Mouse (Mus musculus): Measurements from ENCODE around the gene Vwa2. TPM values are rescaled to one million over a fixed set of nuclear protein-coding genes. Genes with fewer than 3 reads are reported as not detected.

Vwa2 gene
- not detected in 2 replicates for total RNA-seq (2017)

- ATAC-seq (ENCODE audit: extremely low read depth, insufficient number of reproducible peaks, low FRiP score, poor library complexity, severe bottlenecking), result no peak
Observed at GRCm38 (mm10) chr19:56873816-56874600, at the start of gene Vwa2. TSS of gene Vwa2 (plus strand) at chr19:56874249.

GRCm38 (mm10) chr19:56826047-56826631 is 47.9 kb upstream of the Vwa2 start, which contains the start of gene Tdrd1:
TSS of gene Tdrd1 (plus strand) at chr19:56826209.
- no peak for ATAC-seq (ENCODE audit: extremely low read depth, insufficient number of reproducible peaks, low FRiP score, poor library complexity, severe bottlenecking)

- ATAC-seq (ENCODE audit: extremely low read depth, insufficient number of reproducible peaks, low FRiP score, poor library complexity, severe bottlenecking), result no peak
Observed at GRCm38 (mm10) chr19:56828305-56828704, 45.7 kb upstream of the Vwa2 start.

- ATAC-seq (ENCODE audit: extremely low read depth, insufficient number of reproducible peaks, low FRiP score, poor library complexity, severe bottlenecking), result no peak
Observed at GRCm38 (mm10) chr19:56829267-56829666, 44.8 kb upstream of the Vwa2 start.

GRCm38 (mm10) chr19:56830163-56830562 is 43.9 kb upstream of the Vwa2 start:
- no peak for ATAC-seq (ENCODE audit: extremely low read depth, insufficient number of reproducible peaks, low FRiP score, poor library complexity, severe bottlenecking)

- no peak for ATAC-seq (ENCODE audit: extremely low read depth, insufficient number of reproducible peaks, low FRiP score, poor library complexity, severe bottlenecking)
Observed at GRCm38 (mm10) chr19:56835340-56835739, 38.7 kb upstream of the Vwa2 start.

- ATAC-seq (ENCODE audit: extremely low read depth, insufficient number of reproducible peaks, low FRiP score, poor library complexity, severe bottlenecking), result no peak
Observed at GRCm38 (mm10) chr19:56838942-56839706, 34.9 kb upstream of the Vwa2 start.

GRCm38 (mm10) chr19:56842974-56843373 is 31.1 kb upstream of the Vwa2 start:
- ATAC-seq (ENCODE audit: extremely low read depth, insufficient number of reproducible peaks, low FRiP score, poor library complexity, severe bottlenecking), result no peak

GRCm38 (mm10) chr19:56852590-56852989 is 21.5 kb upstream of the Vwa2 start:
- no peak for ATAC-seq (ENCODE audit: extremely low read depth, insufficient number of reproducible peaks, low FRiP score, poor library complexity, severe bottlenecking)

- no peak for ATAC-seq (ENCODE audit: extremely low read depth, insufficient number of reproducible peaks, low FRiP score, poor library complexity, severe bottlenecking)
Observed at GRCm38 (mm10) chr19:56856455-56856854, 17.6 kb upstream of the Vwa2 start.

- ATAC-seq (ENCODE audit: extremely low read depth, insufficient number of reproducible peaks, low FRiP score, poor library complexity, severe bottlenecking), result no peak
Observed at GRCm38 (mm10) chr19:56867701-56868100, 6.3 kb upstream of the Vwa2 start.

- no peak for ATAC-seq (ENCODE audit: extremely low read depth, insufficient number of reproducible peaks, low FRiP score, poor library complexity, severe bottlenecking)
Observed at GRCm38 (mm10) chr19:56874601-56875315, 709 bp downstream of the Vwa2 start.

GRCm38 (mm10) chr19:56877364-56877763 is 3.3 kb downstream of the Vwa2 start:
- no peak for ATAC-seq (ENCODE audit: extremely low read depth, insufficient number of reproducible peaks, low FRiP score, poor library complexity, severe bottlenecking)

- no peak for ATAC-seq (ENCODE audit: extremely low read depth, insufficient number of reproducible peaks, low FRiP score, poor library complexity, severe bottlenecking)
Observed at GRCm38 (mm10) chr19:56887879-56888278, 13.8 kb downstream of the Vwa2 start.

GRCm38 (mm10) chr19:56888654-56889053 is 14.6 kb downstream of the Vwa2 start:
- ATAC-seq (ENCODE audit: extremely low read depth, insufficient number of reproducible peaks, low FRiP score, poor library complexity, severe bottlenecking), result no peak

- ATAC-seq (ENCODE audit: extremely low read depth, insufficient number of reproducible peaks, low FRiP score, poor library complexity, severe bottlenecking), result no peak
Observed at GRCm38 (mm10) chr19:56891438-56891837, 17.4 kb downstream of the Vwa2 start.

GRCm38 (mm10) chr19:56892586-56892985 is 18.5 kb downstream of the Vwa2 start:
- no peak for ATAC-seq (ENCODE audit: extremely low read depth, insufficient number of reproducible peaks, low FRiP score, poor library complexity, severe bottlenecking)

- ATAC-seq (ENCODE audit: extremely low read depth, insufficient number of reproducible peaks, low FRiP score, poor library complexity, severe bottlenecking), result no peak
Observed at GRCm38 (mm10) chr19:56893326-56893725, 19.3 kb downstream of the Vwa2 start.

- no peak for ATAC-seq (ENCODE audit: extremely low read depth, insufficient number of reproducible peaks, low FRiP score, poor library complexity, severe bottlenecking)
Observed at GRCm38 (mm10) chr19:56897654-56898053, 23.6 kb downstream of the Vwa2 start.

Data from neutrophil, adult 5-6 weeks (primary cell).